Mouse (Mus musculus): ENCODE results near the gene Rpl39.

GRCm38 (mm10) chrX:37110881-37111193 is 25.6 kb upstream of the Rpl39 start:
- TF ChIP-seq POLR2A (IDR thresholded peaks at IDR 0.05; ENCODE audit: low read depth, low read length), result no peak
- TF ChIP-seq CTCF (IDR thresholded peaks at IDR 0.05; ENCODE audit: extremely low read depth, insufficient read depth, insufficient read length, insufficient replicate concordance), result no peak
